Mouse (Mus musculus) intestine, embryonic 14.5 days (tissue): ENCODE data around the gene Fgfr2. TPM values are rescaled to one million over a fixed set of nuclear protein-coding genes. Genes with fewer than 3 reads are reported as not detected.

Experiments used
- ATAC-seq: fragments of 200-750 bp; cut with Nextera tagmentation; replicated peaks from 2 replicates; pipeline ENCODE4 v1.8.0; 2017; ENCODE audit warnings: low read depth, moderate number of reproducible peaks, moderate TSS enrichment, moderate library complexity; ENCODE audit not compliant: low FRiP score, low TSS enrichment
- DNase-seq: peaks from one replicate; pipeline ENCODE4 v3.0.0-alpha.2; 2018; ENCODE audit warnings: low spot score
- H3K27ac ChIP-seq: fragments of 300-500 bp; sonication (generic); 2 replicates; pipeline ENCODE4 v1.5.1; 2014; ENCODE audit warnings: low read depth, mild to moderate bottlenecking, control low read depth
- H3K27me3 ChIP-seq: fragments of 300-500 bp; sonication (generic); replicated peaks from 2 replicates; pipeline ENCODE4 v1.6.1; 2014; ENCODE audit warnings: low read length, control low read depth; ENCODE audit not compliant: control insufficient read depth, insufficient read depth
- H3K36me3 ChIP-seq: fragments of 300-500 bp; sonication (generic); 2 replicates; pipeline ENCODE4 v1.6.1; 2014; ENCODE audit warnings: low read length, control low read depth; ENCODE audit not compliant: control insufficient read depth, insufficient read depth
- H3K4me1 ChIP-seq: fragments of 300-500 bp; sonication (generic); replicated peaks from 2 replicates; pipeline ENCODE4 v1.6.1; 2014; ENCODE audit warnings: low read length, control low read depth, mixed read lengths; ENCODE audit not compliant: control insufficient read depth, insufficient read depth
- H3K4me2 ChIP-seq: fragments of 300-500 bp; sonication (generic); 2 replicates; pipeline ENCODE4 v1.6.1; 2014; ENCODE audit warnings: low read length
- H3K4me3 ChIP-seq: fragments of 300-500 bp; sonication (generic); 2 replicates; pipeline ENCODE4 v1.5.1; 2014; ENCODE audit warnings: low read depth, low read length, control low read depth, mixed read lengths
- H3K9ac ChIP-seq: fragments of 300-500 bp; sonication (generic); 2 replicates; pipeline ENCODE4 v1.6.1; 2014; ENCODE audit warnings: mild to moderate bottlenecking, low read length
- H3K9me3 ChIP-seq: fragments of 300-500 bp; sonication (generic); 2 replicates; pipeline ENCODE4 v1.6.1; 2016; ENCODE audit warnings: low read length, control low read depth; ENCODE audit not compliant: control insufficient read depth
- WGBS: fragments of 180-500 bp; shearing (Covaris S2); extraction: QIAGEN DNeasy Blood & Tissue Kit; methylation state at CpG from one replicate; pipeline ENCODE4 v1.1.7; 2014; 5-methylcytosine and 5-hydroxymethylcytosine counted together
- polyA plus RNA-seq: library from polyadenylated mRNA; unstranded; fragments of >200 nt; fragmentation: Nextera tagmentation; extraction: Ambion mirVana; gene quantifications from 2 replicates; pipeline ENCODE4 v1.2.1, GENCODE M21; 2014

Gene Fgfr2
- polyA plus RNA-seq, 1 experiment from 2014 or later, result 105 TPM

- H3K4me3 ChIP-seq, result no peak overlapping the region
- H3K9me3 ChIP-seq, result no peaks in the 10 kb centered on the region
- DNase-seq (no peak), ATAC-seq (no peak)
- H3K27me3 ChIP-seq, result no peaks in the 10 kb centered on the region
- no peak overlapping the region for H3K9ac ChIP-seq
- peaks cover 29% of the 10 kb centered on the region for H3K4me1 ChIP-seq
- no peaks in the 10 kb centered on the region for H3K36me3 ChIP-seq
- 75% methylated on average over 6 of the region's 6 CpGs for WGBS
- no peak overlapping the region for H3K27ac ChIP-seq
- no peak overlapping the region for H3K4me2 ChIP-seq
Observed at GRCm38 (mm10) chr7:130653036-130653555, 2470.1 kb downstream of the Fgfr2 start.

- DNase-seq, result no peak
- Histone ChIP-seq H3K36me3 (no peaks in the 10 kb centered on the region), H3K4me2 (no peak overlapping the region), H3K9me3 (no peaks in the 10 kb centered on the region), H3K27ac (no peak overlapping the region), H3K9ac (no peak overlapping the region), H3K27me3 (no peaks in the 10 kb centered on the region), H3K4me3 (no peak overlapping the region), H3K4me1 (peaks cover 31% of the 10 kb centered on the region)
- ATAC-seq, result no peak
- WGBS, result 84% methylated on average over 5 of the region's 5 CpGs
Observed at GRCm38 (mm10) chr7:130650621-130651020, 2472.5 kb downstream of the Fgfr2 start.

DNA sequence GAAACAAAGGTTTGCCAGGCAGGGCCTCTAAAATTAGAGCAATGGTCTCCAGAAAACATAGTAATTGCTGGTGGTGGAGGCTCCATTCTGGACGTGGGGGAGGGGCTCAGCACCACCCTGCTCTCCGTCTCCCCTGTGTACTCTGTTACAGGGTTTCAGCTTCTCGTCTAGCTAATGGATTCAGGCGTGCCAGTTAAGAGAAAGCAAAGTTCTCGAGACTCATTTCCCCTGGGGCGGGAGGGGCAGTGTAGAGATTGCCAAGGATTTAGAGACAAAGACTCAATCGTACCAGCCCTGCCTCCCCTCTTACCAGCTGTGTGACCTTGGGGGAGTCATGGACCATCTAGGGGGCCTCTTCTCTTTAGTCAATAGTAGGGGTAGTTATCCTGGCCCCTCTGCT, 2473.9 kb downstream of the Fgfr2 start:
- no peaks in the 10 kb centered on the region for H3K27me3 ChIP-seq
- no peak overlapping the region for H3K9ac ChIP-seq
- ATAC-seq (no peak), DNase-seq (no peak)
- peaks cover 21% of the 10 kb centered on the region for H3K4me1 ChIP-seq
- WGBS, result 29% methylated on average over 7 of the region's 7 CpGs
- no peak overlapping the region for H3K4me3 ChIP-seq
- no peaks in the 10 kb centered on the region for H3K9me3 ChIP-seq
- no peak overlapping the region for H3K4me2 ChIP-seq
- H3K27ac ChIP-seq, result no peak overlapping the region
- no peaks in the 10 kb centered on the region for H3K36me3 ChIP-seq

GRCm38 (mm10) chr7:130648061-130648460, 2475.1 kb downstream of the Fgfr2 start:
- H3K9ac ChIP-seq, result no peak overlapping the region
- no peaks in the 10 kb centered on the region for H3K36me3 ChIP-seq
- H3K4me1 ChIP-seq, result peaks cover 18% of the 10 kb centered on the region
- H3K4me2 ChIP-seq, result no peak overlapping the region
- DNase-seq (no peak), ATAC-seq (no peak)
- H3K27ac ChIP-seq, result no peak overlapping the region
- no peaks in the 10 kb centered on the region for H3K9me3 ChIP-seq
- no peaks in the 10 kb centered on the region for H3K27me3 ChIP-seq
- H3K4me3 ChIP-seq, result no peak overlapping the region
- WGBS, result 75% methylated on average over 4 of the region's 4 CpGs

DNA sequence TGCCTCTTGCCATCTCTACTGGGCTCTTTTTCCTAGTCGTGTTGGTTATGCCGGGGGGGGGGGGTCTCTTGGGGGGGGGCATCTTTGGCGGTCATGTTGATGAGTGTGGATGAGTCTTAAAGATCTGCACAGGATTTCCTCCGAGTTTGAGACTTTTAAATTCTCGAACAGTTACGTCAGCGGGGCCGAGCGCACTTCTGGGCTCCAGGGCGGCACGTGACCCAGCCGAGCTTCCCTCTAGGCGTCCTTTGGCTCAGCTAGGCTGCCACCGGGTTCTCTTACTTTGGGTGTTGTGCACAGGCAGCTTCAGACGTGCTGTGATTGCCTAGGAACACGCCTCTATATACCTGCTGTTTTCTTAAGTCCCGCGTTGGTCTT, 2476.4 kb downstream of the Fgfr2 start:
- Histone ChIP-seq H3K4me2 (peak overlapping the region; percentile 90), H3K36me3 (no peaks in the 10 kb centered on the region), H3K27me3 (no peaks in the 10 kb centered on the region), H3K9ac (peak overlapping the region; percentile 93), H3K9me3 (no peaks in the 10 kb centered on the region), H3K4me3 (peak overlapping the region; percentile 69), H3K27ac (peak overlapping the region; percentile 98), H3K4me1 (peaks cover 18% of the 10 kb centered on the region)
- WGBS, result under 1% methylated on average over 18 of the region's 18 CpGs
- ATAC-seq (peak; percentile 67), DNase-seq (peak; percentile 83)

GRCm38 (mm10) chr7:130645994-130646761, 2477.0 kb downstream of the Fgfr2 start:
- Histone ChIP-seq H3K27me3 (no peaks in the 10 kb centered on the region), H3K9me3 (no peaks in the 10 kb centered on the region), H3K4me1 (peaks cover 18% of the 10 kb centered on the region), H3K27ac (peak overlapping the region; percentile 98), H3K36me3 (no peaks in the 10 kb centered on the region), H3K9ac (peak overlapping the region; percentile 93), H3K4me2 (peak overlapping the region; percentile 90), H3K4me3 (peak overlapping the region; percentile 69)
- under 1% methylated on average over 45 of the region's 55 CpGs for WGBS
- DNase-seq, result peak; percentile 92
- peak; percentile 87 for ATAC-seq

DNA sequence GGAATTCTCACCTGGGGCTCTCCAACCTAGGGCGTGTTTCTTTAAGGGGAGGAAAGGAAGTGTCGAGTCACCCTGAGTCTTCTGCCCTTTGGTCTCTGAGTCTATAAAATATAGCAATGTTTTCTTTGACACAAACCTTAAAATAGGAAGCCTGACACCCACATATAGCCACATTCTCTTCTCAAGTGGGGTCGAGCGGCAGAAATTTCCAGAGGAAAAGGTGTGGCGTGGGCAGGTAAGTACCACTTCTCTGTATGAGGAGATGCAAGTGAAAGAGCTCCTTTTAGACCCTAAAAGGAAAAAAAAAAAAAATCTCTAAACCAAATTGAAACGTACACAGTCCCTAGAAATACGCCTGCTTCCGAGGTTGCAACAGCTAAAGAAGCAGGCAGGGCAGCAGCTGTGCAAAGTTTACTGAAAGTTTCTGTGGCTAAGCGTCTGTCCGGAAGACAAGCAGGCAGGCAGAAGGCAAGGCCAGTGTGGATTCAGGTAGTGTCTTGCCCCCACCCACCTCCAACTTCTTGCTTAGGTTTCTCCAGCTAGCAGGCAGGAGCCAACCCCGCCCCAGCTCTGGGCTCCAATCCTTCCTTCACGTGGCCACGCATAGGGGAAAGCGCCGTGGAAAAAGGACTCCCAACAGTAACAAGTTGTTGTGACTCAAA, 2477.7 kb downstream of the Fgfr2 start:
- Histone ChIP-seq H3K4me2 (peak overlapping the region; percentile 90), H3K4me3 (peak overlapping the region; percentile 69), H3K9ac (peak overlapping the region; percentile 93), H3K27me3 (no peaks in the 10 kb centered on the region), H3K36me3 (no peaks in the 10 kb centered on the region), H3K4me1 (peaks cover 18% of the 10 kb centered on the region), H3K27ac (peak overlapping the region; percentile 98), H3K9me3 (no peaks in the 10 kb centered on the region)
- 9% methylated on average over 15 of the region's 15 CpGs for WGBS
- no peak for DNase-seq
- ATAC-seq, result peak; percentile 73

GRCm38 (mm10) chr7:130640681-130641080, 2482.5 kb downstream of the Fgfr2 start:
- Histone ChIP-seq H3K4me2 (no peak overlapping the region), H3K27me3 (no peaks in the 10 kb centered on the region), H3K9ac (no peak overlapping the region), H3K9me3 (no peaks in the 10 kb centered on the region), H3K36me3 (no peaks in the 10 kb centered on the region), H3K27ac (no peak overlapping the region), H3K4me1 (peaks cover 11% of the 10 kb centered on the region; the same call in 1 of the 2 replicates), H3K4me3 (no peak overlapping the region)
- WGBS, result 68% methylated on average over 9 of the region's 9 CpGs
- no peak for DNase-seq
- ATAC-seq, result no peak
